Mouse (Mus musculus) megakaryocyte-erythroid progenitor cell, adult 5-6 weeks (primary cell): ENCODE measurements around the gene Zfp653. TPM values are rescaled to one million over a fixed set of nuclear protein-coding genes. Genes with fewer than 3 reads are reported as not detected.

Source experiments
- ATAC-seq: replicated peaks from 2 replicates; pipeline ENCODE4 v1.8.0; 2016; ENCODE audit warnings: mild to moderate bottlenecking, inconsistent platforms; ENCODE audit not compliant: severe bottlenecking, poor library complexity, low FRiP score, low TSS enrichment
- total RNA-seq, 2 experiments: library from RNA; stranded (forward) in 1 of 2; stranded (reverse) in 1 of 2; fragments of 200-1000, 215-1000 nt in 1 of 2; fragments of >200 nt in 1 of 2; fragmentation: Nextera tagmentation in 1 of 2; gene quantifications; 2 replicates each; pipeline ENCODE4 v1.2.3; 2014 to 2017

Zfp653 gene
- total RNA-seq (2014; fragmentation: Nextera tagmentation) (10.0 and 11.0 TPM in 2 replicates), total RNA-seq (2017) (4.2 and 9.0 TPM in 2 replicates)

DNA sequence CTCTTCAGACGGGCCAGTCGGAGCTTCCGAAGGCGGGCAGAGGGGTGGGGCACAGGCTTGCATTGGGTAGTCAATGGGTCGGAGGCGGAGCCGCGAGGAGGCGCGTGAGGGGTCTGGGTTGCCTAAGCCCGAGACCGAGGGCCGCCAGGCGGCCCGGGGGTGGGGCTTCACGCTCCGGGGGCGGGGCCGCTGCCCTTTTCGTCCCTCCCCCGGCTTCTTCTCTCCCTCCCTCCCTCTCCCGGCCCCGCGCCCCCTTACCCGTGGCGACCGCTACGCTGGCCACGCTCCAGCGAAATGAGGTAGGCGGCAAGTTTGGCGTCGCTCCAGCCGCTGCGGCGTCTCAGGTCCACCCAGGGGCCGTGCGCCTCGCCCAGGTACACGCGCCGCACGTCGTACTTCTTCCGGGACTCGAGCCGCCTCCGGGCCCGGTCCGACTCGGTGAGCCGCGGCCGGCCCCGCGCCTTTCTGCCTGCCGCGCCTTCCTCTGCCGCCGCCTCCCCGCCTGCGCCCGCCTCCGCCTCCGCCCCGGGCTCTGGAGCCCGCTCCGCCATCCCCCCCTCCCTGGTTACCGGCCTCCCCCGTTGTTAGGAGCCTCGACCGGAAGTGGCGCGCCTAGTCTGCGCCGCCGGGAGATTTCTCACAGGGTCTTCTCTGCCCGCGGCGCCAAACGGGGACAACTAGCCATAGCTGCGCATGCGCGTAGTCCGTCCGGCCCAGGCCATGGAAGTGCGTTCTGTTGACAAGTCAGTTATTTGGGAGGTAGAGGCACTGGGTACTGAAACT lies at the start of gene Zfp653, which contains the start of gene Gm49318:
Zfp653 (minus strand) TSS at position 586 of the 783 bp plus-strand sequence.
Gm49318 (minus strand) TSS at position 469 of the 783 bp plus-strand sequence.
- ATAC-seq, result peak; percentile 95

DNA sequence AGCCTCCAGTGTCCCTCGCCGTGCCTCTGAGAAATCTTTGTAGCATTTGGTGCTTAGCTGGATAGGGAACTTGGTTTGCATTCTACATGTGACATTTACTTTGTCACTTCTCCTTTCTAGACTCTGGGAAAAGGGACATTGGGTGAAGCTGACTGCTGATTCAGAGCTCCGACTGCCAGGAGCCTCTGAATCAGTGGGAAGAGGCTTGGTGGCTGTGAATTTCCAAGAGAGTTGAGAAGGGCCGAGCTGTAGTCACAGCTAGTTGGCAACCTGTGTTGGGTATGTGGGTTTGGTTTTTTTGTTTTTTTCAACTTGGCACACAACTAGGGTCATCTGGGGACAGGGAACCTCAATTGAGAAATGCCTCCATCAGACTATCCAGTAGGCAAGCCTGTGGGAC lies 48.4 kb upstream of the Zfp653 start:
- ATAC-seq, result no peak

DNA sequence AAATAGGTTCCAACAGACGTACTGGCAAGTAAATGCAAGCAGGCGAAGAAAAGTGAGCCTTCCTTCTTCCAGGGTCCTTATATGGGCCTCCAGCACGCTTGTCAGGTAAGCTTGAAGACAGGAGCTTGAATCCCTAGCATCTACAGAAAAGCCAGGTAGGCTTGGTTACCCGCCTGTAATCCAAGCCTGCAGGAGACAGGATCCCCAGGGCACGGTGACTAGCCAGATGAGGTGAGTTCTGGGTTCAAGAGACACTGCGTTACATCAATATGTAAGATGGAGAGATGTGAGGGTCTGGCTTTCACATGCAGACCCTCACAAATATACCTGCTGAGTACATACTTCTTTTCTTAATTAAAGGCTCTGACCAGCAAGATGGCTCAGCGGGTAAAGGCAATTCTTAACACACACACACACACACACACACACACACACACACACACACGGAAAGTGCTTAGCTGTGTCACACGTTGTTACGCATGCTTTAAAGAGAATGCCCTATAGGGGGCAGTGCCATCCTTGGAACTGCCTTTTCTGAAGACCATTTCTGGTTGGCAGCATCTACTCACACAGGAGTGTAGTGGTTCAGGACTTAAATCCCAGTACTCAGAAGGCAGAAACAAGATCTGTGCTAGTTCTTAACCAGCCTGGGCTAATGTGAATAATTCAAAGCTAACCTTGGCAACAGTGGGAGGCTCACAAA lies 46.7 kb upstream of the Zfp653 start:
- ATAC-seq, result peak; percentile 53

DNA sequence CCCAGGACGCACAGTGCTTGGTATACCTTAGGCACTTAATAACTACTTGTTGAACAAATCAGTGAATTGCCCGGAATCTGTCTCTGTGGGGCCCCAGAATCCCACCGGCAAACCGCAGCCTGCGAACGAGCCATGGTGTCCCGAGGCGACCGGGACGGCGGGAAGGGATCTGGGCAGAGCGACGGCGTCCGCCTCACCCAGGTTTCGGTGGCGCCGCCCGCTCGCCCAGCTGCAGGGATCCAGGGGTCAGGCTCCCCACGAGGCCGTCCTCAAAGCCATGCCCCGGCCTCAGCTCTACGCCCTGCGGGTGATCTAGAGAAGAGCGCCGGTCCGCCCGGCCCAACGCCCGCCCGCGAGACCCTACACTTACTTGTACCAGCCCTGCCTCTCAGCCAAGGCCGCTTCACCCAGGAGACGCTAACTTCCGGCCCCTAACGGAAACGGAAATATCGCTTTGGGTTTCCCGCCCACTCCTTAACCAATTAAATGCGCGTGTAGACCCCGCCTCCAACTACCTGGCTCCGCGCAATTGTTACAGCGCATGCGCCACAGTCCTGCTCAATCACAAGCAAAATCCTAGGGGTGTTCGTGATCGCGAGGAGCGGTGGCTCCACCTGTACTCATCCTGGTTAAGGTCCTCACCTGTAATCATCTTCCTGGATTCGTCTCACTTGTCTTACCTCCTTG lies 45.7 kb upstream of the Zfp653 start, which contains the start of gene Elof1:
Elof1 (minus strand) TSS at position 433 of the 687 bp plus-strand sequence.
- peak; percentile 93 for ATAC-seq

DNA sequence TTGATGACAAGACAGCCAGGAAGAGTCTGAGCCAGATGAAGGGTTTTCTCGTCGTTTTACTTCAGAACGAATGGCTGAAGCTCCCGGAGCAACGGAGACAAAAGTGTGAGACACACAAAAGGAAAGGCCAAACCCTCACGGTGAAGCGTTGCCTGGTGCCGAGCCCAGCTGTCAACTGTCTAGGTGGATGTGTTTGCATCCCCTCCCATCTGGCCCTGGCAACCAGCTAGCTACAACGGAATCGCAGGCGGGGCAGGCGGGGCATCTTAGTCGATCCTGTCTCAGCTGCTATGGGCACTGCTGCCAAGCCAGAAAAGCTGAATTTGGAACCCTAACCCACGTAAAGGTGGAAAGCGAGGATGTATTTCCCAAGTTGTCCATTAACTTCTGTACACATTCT lies 44.9 kb upstream of the Zfp653 start:
- ATAC-seq, result peak; percentile 42

DNA sequence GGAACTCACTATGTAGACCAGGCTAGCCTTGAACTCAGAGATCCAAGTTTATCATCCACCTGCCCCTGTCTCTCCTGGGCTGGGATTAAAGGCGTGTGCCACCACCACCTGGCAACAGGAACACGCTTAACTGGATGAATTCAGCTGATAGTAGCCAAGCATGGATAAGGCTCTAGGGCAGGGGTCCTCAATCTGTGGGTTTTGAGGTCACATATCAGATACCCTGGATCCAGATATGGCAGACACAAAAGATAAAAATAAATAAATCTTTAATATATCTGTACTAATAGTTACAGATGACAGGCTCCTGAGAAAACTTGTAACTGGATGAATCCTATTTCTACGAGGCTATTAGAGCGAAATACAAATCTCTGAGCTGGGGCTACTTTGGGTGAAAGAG lies 44.5 kb upstream of the Zfp653 start:
- ATAC-seq, result no peak

DNA sequence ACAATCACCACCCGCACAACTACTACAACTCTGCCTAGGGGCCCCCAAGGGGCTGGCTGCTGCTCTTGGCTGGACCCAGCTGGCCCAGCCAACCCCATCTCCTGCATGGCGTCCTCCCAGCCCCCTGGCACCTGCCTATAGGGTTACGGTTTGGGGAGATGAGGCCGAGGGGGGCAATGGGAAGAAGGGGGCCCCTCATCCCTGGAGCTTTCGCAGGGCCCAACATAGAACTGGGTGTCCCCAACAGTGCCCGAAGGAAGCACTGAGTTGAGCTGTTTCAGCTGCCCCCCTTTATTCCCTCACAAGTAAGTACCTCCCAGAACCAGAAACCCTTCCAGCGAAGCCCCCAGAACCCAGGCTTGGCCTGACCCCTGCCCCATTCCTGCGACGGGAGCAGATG lies 37.0 kb upstream of the Zfp653 start:
- no peak for ATAC-seq

DNA sequence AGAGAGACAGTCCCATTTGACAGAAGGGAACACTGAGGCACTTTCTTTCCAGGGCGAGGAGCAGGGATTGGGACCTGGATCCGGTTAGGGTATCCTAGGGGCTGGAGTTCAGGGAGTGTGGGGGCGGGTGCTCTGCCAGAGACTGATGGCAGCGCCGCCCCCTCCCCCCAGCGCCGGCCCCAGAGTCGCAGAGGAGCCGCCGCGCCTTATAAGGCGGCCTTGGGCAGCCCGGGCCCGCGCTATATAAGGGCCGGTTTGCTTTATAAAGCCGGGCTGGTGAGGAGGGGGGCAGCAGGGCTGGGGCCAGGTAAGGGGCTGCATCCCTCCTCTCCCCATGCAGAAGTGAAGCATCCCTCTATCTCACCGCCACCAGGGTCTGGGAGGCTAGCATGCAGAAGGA lies 28.7 kb upstream of the Zfp653 start:
- no peak for ATAC-seq

DNA sequence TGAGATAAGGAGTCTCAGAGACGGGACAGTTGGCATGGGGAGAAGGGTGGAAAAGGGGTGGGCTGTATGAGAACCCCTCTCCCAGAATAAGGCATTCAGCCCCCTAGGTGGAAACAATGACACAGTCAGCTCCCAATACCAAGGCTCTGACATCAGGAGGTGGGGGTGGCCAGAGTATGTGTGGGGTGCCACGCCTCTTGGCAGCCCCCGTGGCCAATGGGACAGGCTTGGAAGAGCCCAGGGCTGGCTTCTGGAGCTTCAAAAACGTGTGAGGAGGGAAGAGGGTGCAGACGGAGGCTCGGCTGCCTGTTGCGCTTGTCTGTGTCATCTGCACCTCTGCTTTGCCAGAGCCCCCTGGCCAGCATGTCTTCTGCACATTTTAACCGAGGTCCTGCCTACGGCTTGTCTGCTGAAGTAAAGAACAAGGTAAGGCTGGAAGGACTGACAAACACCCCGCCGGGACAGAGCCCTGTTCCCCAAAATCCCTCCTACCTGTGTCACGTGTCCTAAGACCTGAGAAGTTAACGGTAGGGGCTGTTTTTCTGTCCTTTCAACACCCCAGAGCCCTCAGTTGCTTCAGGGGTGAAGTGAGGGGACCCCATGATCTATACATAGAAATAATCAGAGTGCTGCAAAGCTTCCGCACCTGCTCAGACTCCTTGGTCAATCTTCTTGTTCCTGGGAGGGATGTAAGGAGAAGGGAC lies 28.0 kb upstream of the Zfp653 start, which contains the start of gene Cnn1:
Cnn1 (plus strand) TSS at position 224 of the 704 bp plus-strand sequence.
- ATAC-seq, result no peak

DNA sequence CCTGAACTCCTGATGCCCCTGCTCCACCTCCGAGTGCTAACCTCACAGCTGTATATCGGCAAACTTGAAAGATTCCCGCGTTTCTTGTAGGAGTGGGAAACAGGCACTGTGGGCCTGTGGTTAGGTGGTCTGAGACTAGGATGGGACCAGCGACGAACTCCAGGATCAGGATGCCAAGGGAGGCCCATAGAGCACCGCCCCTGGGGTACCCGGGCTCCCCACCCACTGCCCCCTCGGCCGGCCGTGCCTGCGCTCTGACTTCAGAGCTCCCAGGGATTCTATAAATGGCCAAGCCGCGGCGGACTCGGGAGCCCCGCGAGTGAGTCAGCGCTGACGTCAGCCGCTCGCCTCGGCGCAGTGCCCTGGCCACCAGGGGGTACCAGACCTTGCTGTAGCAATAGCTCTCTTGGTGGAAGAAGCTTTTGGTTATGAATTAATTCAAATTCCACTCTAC lies 24.7 kb upstream of the Zfp653 start:
- ATAC-seq, result peak; percentile 99

DNA sequence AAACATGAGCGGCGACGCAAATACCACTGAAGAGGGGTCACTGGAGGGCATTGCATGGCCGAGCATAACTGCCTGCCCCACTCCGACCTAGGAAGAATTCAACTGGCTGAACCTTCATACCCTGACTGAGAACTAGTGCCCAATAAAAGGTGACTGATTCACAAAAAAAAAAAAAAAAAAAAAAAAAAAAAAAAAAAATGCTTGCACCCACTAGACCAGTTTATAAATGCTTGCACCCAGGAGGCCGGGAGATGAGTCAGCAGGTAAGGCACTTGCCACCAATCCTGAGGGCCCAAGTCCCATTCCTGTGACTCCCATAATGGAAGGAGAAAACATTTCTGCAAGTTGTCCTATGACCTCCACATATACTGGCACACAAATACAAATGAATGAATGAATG lies 21.6 kb upstream of the Zfp653 start:
- no peak for ATAC-seq

DNA sequence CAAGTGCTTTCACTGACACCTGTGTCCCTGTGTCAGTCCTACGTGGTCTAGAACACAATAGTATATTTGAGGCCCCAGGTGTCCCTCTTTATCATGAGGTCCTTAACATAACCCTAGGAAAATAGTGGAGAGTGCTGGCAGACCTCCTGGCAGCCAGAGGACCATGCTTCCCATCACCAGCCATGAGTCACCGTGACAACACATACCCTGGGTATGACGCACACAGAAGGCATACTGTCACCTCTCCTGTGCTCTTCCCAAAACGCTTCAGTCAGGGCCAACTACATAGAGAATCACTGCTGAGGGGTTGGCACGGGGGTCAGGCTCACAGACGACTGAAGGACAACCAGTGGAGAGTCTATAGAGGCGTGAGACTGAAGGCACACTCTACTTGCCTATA lies 18.8 kb upstream of the Zfp653 start:
- no peak for ATAC-seq

DNA sequence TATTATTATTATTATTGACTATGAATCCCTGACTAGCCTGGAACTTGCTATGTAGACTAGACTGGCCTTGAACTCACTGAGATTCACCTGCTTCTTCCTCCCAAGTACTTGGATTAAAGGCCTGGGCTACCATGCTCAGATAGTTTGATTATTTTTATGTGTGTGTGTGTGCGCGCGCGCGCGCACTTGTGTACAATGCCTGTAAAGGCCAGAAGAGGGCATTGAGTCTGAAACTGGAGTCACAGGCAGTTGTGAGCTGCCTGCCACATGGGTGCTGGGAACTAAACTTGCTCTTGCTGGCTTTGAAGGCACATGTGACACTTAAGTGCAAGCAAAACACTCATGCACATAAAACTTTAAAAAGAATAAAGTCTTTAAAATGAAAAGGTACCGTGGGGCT lies 18.1 kb upstream of the Zfp653 start:
- no peak for ATAC-seq

DNA sequence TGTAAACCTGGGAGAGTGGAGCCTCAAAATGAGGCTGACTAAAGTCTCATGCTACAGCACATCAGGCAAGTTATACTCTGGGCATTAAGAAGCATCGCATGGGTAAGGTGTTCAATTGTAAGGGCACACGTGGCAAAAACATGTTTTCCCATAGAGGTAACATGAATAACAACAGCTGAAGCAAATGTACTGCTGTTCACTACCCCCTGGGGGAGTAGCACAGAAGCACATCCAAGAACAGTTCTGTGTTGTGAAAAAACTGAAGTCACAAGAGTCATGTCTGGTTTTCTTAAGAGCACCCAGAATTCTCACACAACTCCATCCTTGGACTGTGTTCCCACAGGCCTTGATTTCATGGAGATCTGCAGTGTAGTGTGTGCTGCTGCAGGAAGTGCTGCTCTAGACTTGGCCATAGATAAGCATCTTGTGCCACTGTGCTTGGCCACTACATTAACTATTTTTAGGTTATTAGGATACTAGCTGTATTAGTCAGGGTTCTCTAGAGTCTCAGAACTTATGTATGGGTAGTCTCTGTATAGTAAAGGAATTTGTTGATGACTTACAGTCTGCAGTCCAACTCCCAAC lies 15.9 kb upstream of the Zfp653 start:
- no peak for ATAC-seq

DNA sequence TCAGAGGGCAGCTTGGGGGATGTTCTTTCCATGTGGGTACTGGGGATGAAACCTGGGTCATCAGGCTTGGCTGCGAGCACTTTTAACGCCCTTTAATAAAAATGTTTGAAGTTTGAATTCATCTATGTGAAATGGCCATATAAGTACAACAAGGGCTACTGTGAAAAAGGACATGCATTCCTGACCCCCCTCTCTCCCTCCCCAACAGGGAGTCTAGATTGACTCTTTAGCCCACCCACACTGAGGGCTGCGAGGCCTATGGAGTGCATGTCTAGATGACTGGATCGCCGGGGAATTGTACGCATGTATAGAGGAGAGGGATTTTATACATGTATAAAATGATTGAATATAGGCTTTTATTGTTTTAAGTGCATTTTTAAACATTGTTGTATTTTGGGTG lies 14.8 kb upstream of the Zfp653 start:
- ATAC-seq, result no peak

DNA sequence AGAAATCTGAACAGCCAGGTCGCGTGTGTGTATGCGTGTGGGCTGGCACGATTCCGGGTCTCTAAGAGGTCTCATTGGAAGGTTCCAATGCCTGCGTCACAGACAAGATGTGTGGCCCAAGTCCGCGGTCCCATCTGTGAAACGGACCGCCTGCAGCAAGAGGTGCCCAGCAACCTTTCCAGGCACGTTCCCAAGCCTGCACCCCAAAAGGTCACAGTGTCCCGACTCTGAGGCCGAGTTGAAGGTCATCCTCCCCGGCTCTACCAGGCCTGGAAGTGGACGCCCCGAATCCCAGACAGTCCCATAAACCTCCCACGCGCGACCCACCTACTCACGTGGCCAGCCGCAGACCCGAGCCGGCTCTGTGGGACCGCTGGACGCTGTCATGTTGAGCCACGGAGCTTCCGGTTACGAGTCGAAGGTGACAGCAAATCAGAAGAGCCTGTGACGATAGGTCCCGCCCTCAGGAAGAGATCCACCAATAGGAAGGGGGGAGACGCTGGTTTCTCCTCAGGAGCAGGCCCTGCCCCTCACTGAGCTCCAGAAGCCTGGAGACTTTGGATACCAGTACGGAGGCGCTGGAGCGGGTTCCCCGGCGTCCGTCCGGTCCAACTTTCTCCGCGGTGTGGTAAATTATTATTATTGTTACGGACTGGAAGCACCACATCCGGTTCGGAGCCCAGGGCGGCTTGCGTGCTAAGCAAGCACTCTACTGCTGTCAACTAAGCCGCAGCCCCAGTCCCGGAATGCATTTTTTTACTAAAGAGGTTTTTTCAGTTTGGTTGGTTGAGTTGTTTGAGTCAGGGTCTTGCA lies 14.1 kb upstream of the Zfp653 start, which contains the start of gene Ecsit:
Ecsit (minus strand) TSS at position 417 of the 813 bp plus-strand sequence.
- ATAC-seq, result peak; percentile 100

DNA sequence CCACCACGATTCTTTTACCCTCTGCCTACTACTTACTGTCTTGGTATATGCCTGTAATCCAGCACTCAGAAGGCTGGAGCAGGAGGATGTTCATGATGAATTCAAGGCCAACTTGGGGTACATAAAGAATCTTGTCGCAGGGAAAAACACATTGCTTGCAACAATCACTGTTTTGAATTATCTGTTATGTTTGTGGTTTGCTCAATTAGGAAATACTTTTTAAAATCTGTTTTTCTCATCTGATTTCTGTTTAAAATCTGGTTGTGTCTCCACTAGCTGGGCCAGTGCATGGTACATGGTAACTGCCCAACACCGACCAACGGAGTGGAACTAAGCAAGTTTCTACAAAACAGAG lies 13.5 kb upstream of the Zfp653 start:
- ATAC-seq, result no peak

DNA sequence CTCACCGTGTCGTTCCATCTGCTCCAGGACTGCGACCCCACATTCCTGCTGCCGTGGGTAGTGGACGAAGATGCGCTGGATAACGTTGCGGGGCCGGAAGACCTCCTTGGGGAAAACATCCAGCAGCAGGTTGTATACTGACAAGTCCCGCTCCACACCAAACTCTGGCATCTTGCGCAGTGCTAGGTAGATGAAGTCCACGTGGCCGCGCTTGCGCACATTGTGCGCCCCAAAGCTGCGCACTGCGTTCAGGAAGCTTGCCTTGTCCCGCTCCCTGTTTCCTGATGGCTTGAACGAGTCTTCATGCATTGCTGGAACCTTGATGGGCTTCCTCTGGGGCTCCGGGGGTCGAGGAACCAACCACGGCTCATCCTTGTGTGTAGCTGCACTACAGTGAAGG lies 5.0 kb upstream of the Zfp653 start:
- ATAC-seq, result no peak
